Mouse (Mus musculus) heart, embryonic 12.5 days (tissue): Measurements from ENCODE around the gene Cytl1. TPM values are rescaled to one million over a fixed set of nuclear protein-coding genes. Genes with fewer than 3 reads are reported as not detected.

Experiments
- ATAC-seq: fragments of 200-750 bp; cut with Nextera tagmentation; 2 replicates; pipeline ENCODE4 v1.8.0; 2017; ENCODE audit warnings: moderate TSS enrichment, moderate library complexity; ENCODE audit not compliant: insufficient number of reproducible peaks, low FRiP score
- H3K27ac ChIP-seq: fragments of 300-500 bp; sonication (generic); 2 replicates; pipeline ENCODE4 v1.5.1; 2016; ENCODE audit warnings: mild to moderate bottlenecking, moderate library complexity; ENCODE audit not compliant: poor library complexity, severe bottlenecking
- H3K27me3 ChIP-seq: fragments of 300-500 bp; sonication (generic); replicated peaks from 2 replicates; pipeline ENCODE4 v1.6.1; 2016; ENCODE audit warnings: mild to moderate bottlenecking, moderate library complexity
- H3K36me3 ChIP-seq: fragments of 300-500 bp; sonication (generic); 2 replicates; pipeline ENCODE4 v1.6.1; 2016; ENCODE audit warnings: mild to moderate bottlenecking, moderate library complexity
- H3K4me1 ChIP-seq: fragments of 300-500 bp; sonication (generic); replicated peaks from 2 replicates; pipeline ENCODE4 v1.6.1; 2016; ENCODE audit warnings: mild to moderate bottlenecking
- H3K4me2 ChIP-seq: fragments of 300-500 bp; sonication (generic); 2 replicates; pipeline ENCODE4 v1.6.1; 2016; ENCODE audit warnings: mild to moderate bottlenecking, moderate library complexity
- H3K4me3 ChIP-seq: fragments of 300-500 bp; sonication (generic); 2 replicates; pipeline ENCODE4 v1.5.1; 2016; ENCODE audit warnings: mild to moderate bottlenecking
- H3K9ac ChIP-seq: fragments of 300-500 bp; sonication (generic); 2 replicates; pipeline ENCODE4 v1.6.1; 2016; ENCODE audit warnings: mild to moderate bottlenecking, moderate library complexity
- H3K9me3 ChIP-seq: fragments of 300-500 bp; sonication (generic); replicated peaks from 2 replicates; pipeline ENCODE4 v1.6.1; 2016; ENCODE audit warnings: mild to moderate bottlenecking, moderate library complexity
- WGBS: fragments of 180-500 bp; shearing (Covaris S2); methylation state at CpG from one replicate; pipeline ENCODE4 v1.1.7; 2016; 5-methylcytosine and 5-hydroxymethylcytosine counted together
- polyA plus RNA-seq: library from polyadenylated mRNA; unstranded; fragments of >200 nt; fragmentation: Nextera tagmentation; extraction: Ambion mirVana; gene quantifications from 2 replicates; pipeline ENCODE4 v1.2.1, GENCODE M21; 2016

Cytl1 gene
- polyA plus RNA-seq, 1 experiment from 2014 or later: 2.8 TPM

- Histone ChIP-seq H3K9ac (no peak overlapping the region), H3K27me3 (no peaks in the 10 kb centered on the region), H3K4me3 (no peak overlapping the region), H3K27ac (no peak overlapping the region), H3K4me2 (no peak overlapping the region), H3K9me3 (no peaks in the 10 kb centered on the region), H3K4me1 (no peaks in the 10 kb centered on the region), H3K36me3 (no peaks in the 10 kb centered on the region)
- no peak for ATAC-seq
- WGBS: 81% methylated on average over 6 of the region's 6 CpGs
These were observed 35.6 kb downstream of the Cytl1 start for GRCm38 (mm10) chr5:37770870-37771269.

GRCm38 (mm10) chr5:37774011-37774410 lies 38.7 kb downstream of the Cytl1 start:
- Histone ChIP-seq H3K9me3 (no peaks in the 10 kb centered on the region), H3K4me3 (no peak overlapping the region), H3K27ac (no peak overlapping the region), H3K4me1 (no peaks in the 10 kb centered on the region), H3K4me2 (no peak overlapping the region), H3K27me3 (no peaks in the 10 kb centered on the region), H3K9ac (no peak overlapping the region), H3K36me3 (no peaks in the 10 kb centered on the region)
- 51% methylated on average over 4 of the region's 4 CpGs for WGBS
- no peak for ATAC-seq

- no peak for ATAC-seq
- Histone ChIP-seq H3K4me1 (no peaks in the 10 kb centered on the region), H3K27ac (no peak overlapping the region), H3K9ac (no peak overlapping the region), H3K9me3 (no peaks in the 10 kb centered on the region), H3K27me3 (no peaks in the 10 kb centered on the region), H3K4me2 (no peak overlapping the region), H3K36me3 (no peaks in the 10 kb centered on the region), H3K4me3 (no peak overlapping the region)
- 39% methylated on average over 5 of the region's 5 CpGs for WGBS
These were observed 40.4 kb downstream of the Cytl1 start for GRCm38 (mm10) chr5:37775681-37776080.

- Histone ChIP-seq H3K27me3 (0 out of 2 replicates have a peak, but pooled peaks cover 3% of the 10 kb centered on the region), H3K9me3 (no peaks in the 10 kb centered on the region), H3K4me2 (no peak overlapping the region), H3K27ac (no peak overlapping the region), H3K9ac (no peak overlapping the region), H3K36me3 (no peaks in the 10 kb centered on the region), H3K4me1 (no peaks in the 10 kb centered on the region), H3K4me3 (no peak overlapping the region)
- no peak for ATAC-seq
- 66% methylated on average over 8 of the region's 8 CpGs for WGBS
These were observed 48.0 kb downstream of the Cytl1 start for GRCm38 (mm10) chr5:37783306-37783705.

GRCm38 (mm10) chr5:37784847-37785391 lies 49.6 kb downstream of the Cytl1 start:
- Histone ChIP-seq H3K27ac (no peak overlapping the region), H3K9ac (no peak overlapping the region), H3K4me3 (no peak overlapping the region), H3K4me1 (no peaks in the 10 kb centered on the region), H3K9me3 (no peaks in the 10 kb centered on the region), H3K36me3 (no peaks in the 10 kb centered on the region), H3K27me3 (0 out of 2 replicates have a peak, but pooled peaks cover 3% of the 10 kb centered on the region), H3K4me2 (no peak overlapping the region)
- no peak for ATAC-seq
- WGBS: 64% methylated on average over 9 of the region's 9 CpGs

Other genes starting within 250 kb of the Cytl1 start
- gene Stk32b, start 18.3 kb upstream of the Cytl1 start, polyA plus RNA-seq: 0.50 and 0.75 TPM in 2 replicates
- 20.4 and 20.6 TPM in 2 replicates for gene Msx1, start 89.1 kb downstream of the Cytl1 start, polyA plus RNA-seq